Mouse (Mus musculus) layer of hippocampus, adult 2 months (tissue): ENCODE measurements around the gene Trmt10a. TPM values are rescaled to one million over a fixed set of nuclear protein-coding genes. Genes with fewer than 3 reads are reported as not detected.

Experiments
- DNase-seq, 2 experiments: peaks; one replicate each; pipeline ENCODE4 v3.0.0; 2022; ENCODE audit warnings: low spot score in 2 of 2
- H3K27ac ChIP-seq: fragments of 200-600 bp; 2 replicates; pipeline ENCODE4 v1.8.1; 2022
- H3K4me3 ChIP-seq: fragments of 200-600 bp; 2 replicates; pipeline ENCODE4 v1.8.1; 2022; ENCODE audit warnings: mild to moderate bottlenecking
- CTCF ChIP-seq: fragments of 200-600 bp; conservative IDR thresholded peaks from 2 replicates; pipeline ENCODE4 v1.8.1; 2022; ENCODE audit warnings: antibody characterized with exemption, mild to moderate bottlenecking, moderate library complexity
- long read RNA-seq, 2 experiments: library from polyadenylated mRNA; stranded (forward); transcript quantifications; one replicate each; pipeline ENCODE4 v2.0.0; 2021; ENCODE audit warnings: borderline mapping rate in 2 of 2
- total RNA-seq, 2 experiments: library from RNA; stranded (reverse); gene quantifications; 2 replicates each; pipeline ENCODE4 v1.2.3; 2021

The Trmt10a gene
- 1 to 10 TPM; 5.1 to 5.6 TPM for total RNA-seq
- long read RNA-seq, experiment 1, full-length matches to known transcripts = 3 of 5 reads
- long read RNA-seq, experiment 1, partial matches to known transcripts = 0 of 5 reads
- long read RNA-seq, experiment 1, other reads (novel, unspliced or antisense) = 2 of 5 reads
- long read RNA-seq, experiment 2, full-length matches to known transcripts = 1 of 10 reads
- long read RNA-seq, experiment 2, partial matches to known transcripts = 1 of 10 reads
- long read RNA-seq, experiment 2, other reads (novel, unspliced or antisense) = 8 of 10 reads

- peak within 1 kb of the TSS; percentile 95 for H3K4me3 ChIP-seq
- peak; percentile 98 for DNase-seq
- peak; percentile 54 for TF ChIP-seq CTCF
- peak within 1 kb of the TSS; percentile 98 for H3K27ac ChIP-seq
Observed at GRCm38 (mm10) chr3:138143315-138144059, at the start of gene Trmt10a. TSS of gene Trmt10a (plus strand) at chr3:138143448.

- Histone ChIP-seq H3K4me3 (0 out of 2 replicates have a peak overlapping the region, but pooled peaks have one; percentile 9), H3K27ac (peak overlapping the region; percentile 86)
- peak; percentile 61 to 81 for DNase-seq
- TF ChIP-seq CTCF = no peak
Observed at GRCm38 (mm10) chr3:138095301-138095700, 47.9 kb upstream of the Trmt10a start.

- Histone ChIP-seq H3K4me3 (0 out of 2 replicates have a peak overlapping the region, but pooled peaks have one; percentile 9), H3K27ac (peak overlapping the region; percentile 86)
- DNase-seq = no peak
- no peak for TF ChIP-seq CTCF
Observed at GRCm38 (mm10) chr3:138095718-138096117, 47.5 kb upstream of the Trmt10a start.

- no peak for TF ChIP-seq CTCF
- Histone ChIP-seq H3K27ac (peak overlapping the region; percentile 86; the same call in 1 of the 2 replicates), H3K4me3 (no peak overlapping the region)
- DNase-seq = no peak
Observed at GRCm38 (mm10) chr3:138096263-138097028, 46.8 kb upstream of the Trmt10a start.

- TF ChIP-seq CTCF = no peak
- Histone ChIP-seq H3K4me3 (no peak overlapping the region), H3K27ac (no peak overlapping the region)
- DNase-seq = no peak
Observed at GRCm38 (mm10) chr3:138097718-138098117, 45.5 kb upstream of the Trmt10a start.

GRCm38 (mm10) chr3:138101936-138102335 is 41.3 kb upstream of the Trmt10a start:
- TF ChIP-seq CTCF = no peak
- no peak for DNase-seq
- H3K4me3 ChIP-seq = no peak overlapping the region
- no peak overlapping the region for H3K27ac ChIP-seq

GRCm38 (mm10) chr3:138103690-138104089 is 39.6 kb upstream of the Trmt10a start:
- DNase-seq = no peak
- Histone ChIP-seq H3K4me3 (no peak overlapping the region), H3K27ac (no peak overlapping the region)
- no peak for TF ChIP-seq CTCF

- Histone ChIP-seq H3K4me3 (no peak overlapping the region), H3K27ac (no peak overlapping the region)
- TF ChIP-seq CTCF = no peak
- no peak for DNase-seq
Observed at GRCm38 (mm10) chr3:138105056-138105455, 38.2 kb upstream of the Trmt10a start.

GRCm38 (mm10) chr3:138106887-138107286 is 36.4 kb upstream of the Trmt10a start:
- Histone ChIP-seq H3K27ac (no peak overlapping the region), H3K4me3 (no peak overlapping the region)
- TF ChIP-seq CTCF = no peak
- DNase-seq = no peak

- no peak for DNase-seq
- no peak overlapping the region for H3K4me3 ChIP-seq
- no peak overlapping the region for H3K27ac ChIP-seq
- no peak for TF ChIP-seq CTCF
Observed at GRCm38 (mm10) chr3:138110910-138111782, 32.1 kb upstream of the Trmt10a start.

GRCm38 (mm10) chr3:138114106-138114505 is 29.1 kb upstream of the Trmt10a start:
- DNase-seq = no peak
- no peak for TF ChIP-seq CTCF
- no peak overlapping the region for H3K4me3 ChIP-seq
- H3K27ac ChIP-seq = no peak overlapping the region

- no peak for DNase-seq
- no peak overlapping the region for H3K27ac ChIP-seq
- H3K4me3 ChIP-seq = no peak overlapping the region
- TF ChIP-seq CTCF = no peak
Observed at GRCm38 (mm10) chr3:138116871-138117270, 26.4 kb upstream of the Trmt10a start.
